Mouse (Mus musculus) embryonic fibroblast, embryonic 13.5 days (primary cell): ENCODE results near the gene Nxpe4. TPM values are rescaled to one million over a fixed set of nuclear protein-coding genes. Genes with fewer than 3 reads are reported as not detected.
"Not testable (repeated sequence)": the region's sequence is repeated elsewhere in the genome, so short reads cannot be mapped to it uniquely, and the experiment has no call there.

Experiments used
- H3K27ac ChIP-seq: 2 replicates; pipeline ENCODE4 v1.5.1; 2012; ENCODE audit warnings: low read length, control low read depth, inconsistent platforms; ENCODE audit not compliant: insufficient read depth
- H3K4me1 ChIP-seq: 2 replicates; pipeline ENCODE4 v1.6.1; 2011; ENCODE audit warnings: low read length; ENCODE audit not compliant: control insufficient read depth, insufficient read depth
- H3K4me3 ChIP-seq: 2 replicates; pipeline ENCODE4 v1.5.1; 2011; ENCODE audit warnings: mild to moderate bottlenecking, control low read depth, low read length; ENCODE audit not compliant: insufficient read depth
- CTCF ChIP-seq: IDR thresholded peaks from 2 replicates; pipeline ENCODE4 v1.5.1; 2011; ENCODE audit warnings: mild to moderate bottlenecking, control low read depth, low read length, moderate library complexity, borderline replicate concordance; ENCODE audit not compliant: insufficient read depth
- POLR2A ChIP-seq: IDR thresholded peaks from 2 replicates; pipeline ENCODE4 v1.6.1; 2011; ENCODE audit warnings: low read depth, mild to moderate bottlenecking, control low read depth, low read length, moderate library complexity
- polyA plus RNA-seq: library from polyadenylated mRNA; stranded (reverse); fragments of >200 nt; gene quantifications from 2 replicates; pipeline ENCODE4 v1.2.4, GENCODE M21; 2011; ENCODE audit warnings: low read depth; ENCODE audit not compliant: missing spikeins, insufficient read length

Gene Nxpe4
- polyA plus RNA-seq = 5.0 and 5.8 TPM in 2 replicates

DNA sequence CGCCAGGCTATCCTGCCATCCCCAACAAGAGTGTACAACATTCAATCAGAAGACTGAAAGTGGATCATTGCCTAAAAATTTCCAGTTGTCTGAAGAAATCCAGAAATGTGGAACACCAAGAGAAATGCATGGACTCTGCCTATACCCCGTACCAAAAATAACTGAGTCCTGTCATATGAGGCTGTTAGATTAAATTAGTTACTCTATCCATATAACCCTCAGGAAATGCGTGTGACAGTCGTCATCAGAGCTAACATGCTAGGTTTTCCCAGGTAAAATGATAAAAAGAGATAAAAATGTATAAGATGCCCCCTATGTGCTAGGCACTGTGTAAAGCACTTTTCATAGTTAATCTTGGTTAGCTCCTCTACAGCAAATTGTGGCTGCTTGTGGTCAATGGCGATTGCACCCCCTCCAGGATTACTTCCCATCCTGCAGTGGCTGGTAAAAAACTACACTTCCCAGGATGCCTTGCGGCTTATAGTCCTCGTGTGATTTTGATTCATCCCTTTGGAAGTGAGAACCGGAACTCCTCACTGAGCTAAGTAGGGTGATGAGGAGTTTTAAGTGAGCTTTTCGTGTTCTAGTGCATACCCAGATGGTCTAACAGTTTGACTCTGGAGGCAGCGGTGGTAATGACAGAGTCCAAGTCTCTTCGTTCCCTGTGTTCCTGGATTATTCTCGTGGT, at the start of gene Nxpe4:
Gene Nxpe4 (plus strand): TSS at position 519 of the 688 bp plus-strand sequence.
- TF ChIP-seq POLR2A (peak; percentile 76), CTCF (no peak)
- Histone ChIP-seq H3K4me3 (peak within 1 kb of the TSS; percentile 94), H3K4me1 (no peaks in the 10 kb centered on the region), H3K27ac (0 out of 2 replicates have a peak within 1 kb of the TSS, but pooled peaks have one; percentile 8)

- Histone ChIP-seq H3K4me3 (no peak overlapping the region), H3K4me1 (no peaks in the 10 kb centered on the region), H3K27ac (no peak overlapping the region)
- TF ChIP-seq CTCF (no peak), POLR2A (no peak)
Observed at GRCm38 (mm10) chr9:48126815-48127214, 35.0 kb upstream of the Nxpe4 start.

GRCm38 (mm10) chr9:48137507-48137906, 24.3 kb upstream of the Nxpe4 start:
- Histone ChIP-seq H3K4me3 (no peak overlapping the region), H3K27ac (no peak overlapping the region), H3K4me1 (no peaks in the 10 kb centered on the region)
- TF ChIP-seq CTCF = no peak
- no peak for TF ChIP-seq POLR2A

- H3K27ac ChIP-seq = no peak overlapping the region
- TF ChIP-seq POLR2A (no peak), CTCF (no peak)
- H3K4me1 ChIP-seq = no peaks in the 10 kb centered on the region
- no peak overlapping the region for H3K4me3 ChIP-seq
Observed at GRCm38 (mm10) chr9:48140485-48141411, 21.1 kb upstream of the Nxpe4 start.

DNA sequence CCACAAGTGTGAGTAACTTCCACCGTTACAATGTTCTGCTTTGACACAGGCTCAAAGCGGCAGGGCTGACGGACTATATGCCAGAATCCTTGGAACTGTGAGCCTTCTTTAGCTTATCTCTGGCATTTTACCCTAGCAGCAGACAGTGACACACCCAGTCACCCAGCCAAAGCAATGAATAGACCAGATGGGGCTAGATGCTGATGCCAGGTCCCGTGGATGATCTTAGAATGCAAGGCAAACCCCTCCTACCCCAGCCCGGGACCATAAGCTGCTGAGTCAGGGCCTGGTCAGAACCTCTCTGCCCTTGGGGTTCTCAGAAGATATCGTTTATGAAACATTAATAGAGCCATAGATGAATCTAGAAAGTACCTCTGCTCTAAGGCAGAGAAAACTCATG, 19.2 kb upstream of the Nxpe4 start:
- H3K27ac ChIP-seq = no peak overlapping the region
- TF ChIP-seq POLR2A (no peak), CTCF (no peak)
- H3K4me1 ChIP-seq = no peaks in the 10 kb centered on the region
- no peak overlapping the region for H3K4me3 ChIP-seq

DNA sequence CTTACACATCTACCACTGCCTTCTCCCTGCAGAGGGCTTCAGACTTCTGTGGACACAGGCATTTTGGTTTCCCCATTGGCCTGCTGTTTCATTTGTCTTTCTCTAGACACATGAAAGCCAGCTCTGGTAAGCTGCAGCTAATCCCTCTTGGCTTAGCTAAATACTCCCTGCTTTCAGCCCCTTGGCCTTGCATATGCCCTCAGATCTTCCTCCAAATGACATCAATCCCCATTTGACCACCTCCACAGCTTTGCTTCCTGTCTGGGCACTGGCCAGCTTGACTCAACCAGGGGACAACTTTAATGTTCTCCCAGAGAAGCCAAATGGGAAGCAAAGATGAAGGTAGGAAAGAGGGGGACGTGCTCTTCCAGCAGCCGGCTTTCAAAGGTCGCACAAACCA, 15.1 kb upstream of the Nxpe4 start:
- H3K4me1 ChIP-seq = no peaks in the 10 kb centered on the region
- H3K27ac ChIP-seq = no peak overlapping the region
- H3K4me3 ChIP-seq = no peak overlapping the region
- no peak for TF ChIP-seq POLR2A
- no peak for TF ChIP-seq CTCF

DNA sequence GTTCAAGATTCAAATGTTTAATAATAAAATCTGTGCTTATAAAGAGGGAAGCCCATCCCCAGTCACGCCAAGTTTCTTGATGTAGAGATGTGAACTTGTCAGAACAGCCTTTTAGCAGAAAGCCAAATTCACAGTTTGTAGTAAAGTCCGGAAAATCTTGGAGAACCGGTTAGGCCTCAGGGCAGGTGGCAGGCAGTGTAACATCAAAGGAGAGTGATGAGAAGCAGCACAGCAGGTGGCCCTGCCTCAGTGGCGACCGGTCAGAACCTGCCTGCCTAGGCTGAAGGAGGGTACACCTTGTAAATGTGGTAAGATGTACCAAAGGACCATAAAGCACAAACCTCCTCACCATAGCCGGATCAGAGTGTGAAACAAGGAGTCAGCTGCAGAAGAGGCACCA, 4.7 kb downstream of the Nxpe4 start:
- H3K4me3 ChIP-seq, H3K27ac ChIP-seq, H3K4me1 ChIP-seq: not testable (repeated sequence)

- H3K4me1 ChIP-seq = no peaks in the 10 kb centered on the region
- H3K27ac ChIP-seq = no peak overlapping the region
- no peak overlapping the region for H3K4me3 ChIP-seq
- TF ChIP-seq CTCF (no peak), POLR2A (no peak)
Observed at GRCm38 (mm10) chr9:48176764-48177163, 14.9 kb downstream of the Nxpe4 start.

GRCm38 (mm10) chr9:48181300-48181699, 19.5 kb downstream of the Nxpe4 start:
- Histone ChIP-seq H3K27ac (no peak overlapping the region), H3K4me3 (no peak overlapping the region), H3K4me1 (no peaks in the 10 kb centered on the region)
- TF ChIP-seq CTCF = no peak
- TF ChIP-seq POLR2A = no peak
